Mouse (Mus musculus) NIH3T3 (cell line): Measurements from ENCODE around the gene Rpl41.
"Not testable (repeated sequence)": the region's sequence is repeated elsewhere in the genome, so short reads cannot be mapped to it uniquely, and the experiment has no call there.

Experiments used
- DNase-seq: peaks from one replicate; pipeline ENCODE4 v3.0.0-alpha.2; 2012; ENCODE audit warnings: low read depth

Gene Rpl41

DNA sequence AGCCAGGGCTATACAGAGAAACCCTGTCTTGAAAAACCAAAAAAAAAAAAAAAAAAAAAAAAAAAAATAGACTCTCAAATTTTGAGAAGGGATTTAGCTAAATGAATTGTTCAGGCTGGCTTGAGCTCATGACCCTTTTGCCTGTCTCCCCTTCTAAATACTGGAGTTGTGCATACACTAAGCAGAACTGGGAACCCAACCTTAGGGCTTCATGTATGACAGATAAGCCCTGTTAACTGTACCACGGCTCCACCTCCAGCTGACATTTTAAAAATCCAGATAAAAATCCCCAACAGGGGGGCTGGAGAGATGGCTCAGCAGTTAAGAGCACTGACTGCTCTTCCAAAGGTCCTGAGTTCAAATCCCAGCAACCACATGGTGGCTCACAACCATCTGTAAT lies 6.5 kb upstream of the Rpl41 start:
- not testable (repeated sequence) for DNase-seq

DNA sequence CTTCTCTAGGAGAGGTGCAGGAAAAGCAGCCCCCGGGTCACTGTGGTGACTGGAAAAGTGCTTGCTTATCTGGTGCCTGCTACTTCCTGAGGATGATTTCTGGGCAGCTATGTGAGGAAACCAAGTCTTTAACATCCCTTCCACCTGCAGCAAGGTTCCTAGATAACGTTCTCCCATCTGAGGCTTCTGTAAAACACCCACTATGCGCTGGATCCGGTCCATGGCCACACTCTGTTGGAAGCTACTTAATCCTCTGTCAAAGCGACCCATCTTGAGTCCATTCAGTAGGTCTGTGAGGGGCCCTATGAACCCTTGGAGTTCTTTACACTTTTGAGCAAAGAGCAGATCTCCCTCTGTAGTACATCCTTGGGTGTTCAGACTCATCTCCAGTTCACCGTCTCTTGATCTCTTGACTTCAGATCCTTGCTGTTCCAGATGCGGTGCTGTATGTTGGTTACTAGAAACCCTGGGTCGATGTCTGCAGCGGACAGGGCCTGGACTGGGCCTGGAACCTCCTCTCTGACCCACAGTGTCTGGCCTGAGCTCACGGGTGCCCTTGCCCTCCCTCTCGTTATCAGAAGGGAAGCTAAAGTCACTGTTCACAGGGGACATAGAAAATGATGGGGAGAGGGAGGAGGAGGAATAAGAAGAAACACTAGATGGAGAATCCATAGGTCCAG lies 1.2 kb upstream of the Rpl41 start:
- DNase-seq: not testable (repeated sequence)

GRCm38 (mm10) chr10:128549682-128550057 lies 565 bp upstream of the Rpl41 start:
- peak; percentile 36 for DNase-seq

GRCm38 (mm10) chr10:128548051-128548791 lies 884 bp downstream of the Rpl41 start:
- not testable (repeated sequence) for DNase-seq

- DNase-seq: peak; percentile 98
These were observed 1.6 kb downstream of the Rpl41 start, which contains the start of gene Zc3h10 for GRCm38 (mm10) chr10:128547361-128548032. Gene Zc3h10, minus strand, starts transcription at chr10:128547774.

- DNase-seq: no peak
These were observed 2.3 kb downstream of the Rpl41 start for GRCm38 (mm10) chr10:128546787-128547186.

DNA sequence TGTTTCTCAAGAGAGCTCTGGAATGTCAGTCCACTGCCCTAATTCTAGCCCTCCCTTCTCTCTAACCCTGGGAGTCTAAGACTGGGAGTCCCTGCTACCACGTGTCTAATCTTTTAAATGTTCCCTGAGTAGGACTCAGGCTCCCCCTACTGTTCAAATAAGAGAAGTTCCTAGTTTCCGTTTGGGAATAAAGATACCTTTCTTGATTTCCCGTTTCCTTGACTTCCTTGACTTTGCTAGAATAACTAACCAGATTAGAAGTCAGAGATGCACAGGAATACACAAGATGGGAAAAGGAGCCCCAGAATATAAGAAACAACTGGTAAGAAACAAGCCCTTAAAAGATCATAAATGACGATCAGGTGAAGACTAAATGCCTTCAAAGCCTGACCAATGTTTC lies 2.7 kb downstream of the Rpl41 start:
- peak; percentile 85 for DNase-seq

- DNase-seq: peak; percentile 24
These were observed 3.6 kb downstream of the Rpl41 start for GRCm38 (mm10) chr10:128545570-128545898.

GRCm38 (mm10) chr10:128544674-128545569 lies 4.2 kb downstream of the Rpl41 start:
- no peak for DNase-seq

GRCm38 (mm10) chr10:128544151-128544657 lies 4.9 kb downstream of the Rpl41 start:
- DNase-seq: no peak

GRCm38 (mm10) chr10:128543100-128543499 lies 6.0 kb downstream of the Rpl41 start:
- no peak for DNase-seq

DNA sequence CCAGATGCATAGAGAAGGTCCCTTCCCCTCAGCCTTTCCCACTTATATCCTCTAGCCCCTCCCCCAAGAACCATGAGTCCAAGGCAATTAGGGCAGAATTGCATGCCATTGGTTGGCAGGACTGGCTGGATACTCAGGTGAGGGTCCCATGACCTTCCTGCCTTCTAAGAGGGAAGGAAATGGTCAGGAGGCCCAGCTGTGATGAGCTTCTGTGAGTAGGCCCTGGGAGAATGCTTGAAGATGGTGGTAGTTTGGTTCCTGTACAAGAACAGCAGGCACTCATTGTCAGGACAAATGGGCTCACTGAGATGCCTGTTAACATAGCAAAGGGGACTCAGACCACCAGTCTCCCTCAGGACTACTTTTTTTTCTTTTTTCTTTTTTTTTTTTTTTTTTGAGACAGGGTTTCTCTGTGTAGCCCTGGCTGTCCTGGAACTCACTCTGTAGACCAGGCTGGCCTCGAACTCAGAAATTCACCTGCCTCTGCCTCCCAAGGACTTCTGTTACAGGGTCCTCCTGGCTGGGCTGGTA lies 10.7 kb downstream of the Rpl41 start:
- DNase-seq: no peak

DNA sequence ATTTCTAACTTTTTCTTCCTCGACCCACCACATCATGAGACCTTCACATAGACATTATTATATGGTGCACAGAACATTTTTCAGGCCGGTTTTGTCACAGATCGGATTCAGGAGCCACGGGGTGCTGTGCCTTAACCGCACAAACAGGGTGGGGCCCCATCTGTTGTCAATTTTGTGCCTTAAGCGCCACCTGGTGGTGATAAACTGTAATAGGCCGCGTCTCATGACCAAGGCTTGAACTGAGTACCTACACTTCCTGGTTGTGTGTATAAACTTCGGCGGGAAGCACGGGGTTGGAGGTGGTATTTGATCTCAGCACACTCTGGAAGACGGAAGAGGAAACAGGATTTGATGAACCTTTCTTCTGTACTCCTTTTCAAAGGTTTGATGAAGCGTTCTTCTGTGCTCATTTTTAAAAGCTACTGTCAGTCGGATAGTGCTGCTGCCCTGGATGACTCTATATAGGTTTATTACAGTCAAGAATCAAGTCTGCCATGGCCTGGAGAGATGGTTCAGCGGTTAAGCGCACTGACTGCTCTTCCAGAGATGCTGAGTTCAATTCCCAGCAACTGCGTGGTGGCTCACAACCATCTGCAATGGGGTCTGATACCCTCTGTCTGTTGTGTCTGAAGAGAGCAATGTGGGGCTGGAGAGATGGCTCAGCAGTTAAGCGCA lies 12.7 kb downstream of the Rpl41 start:
- peak; percentile 98 for DNase-seq

- no peak for DNase-seq
These were observed 13.4 kb downstream of the Rpl41 start for GRCm38 (mm10) chr10:128535624-128536265.

- no peak for DNase-seq
These were observed 13.9 kb downstream of the Rpl41 start for GRCm38 (mm10) chr10:128535206-128535605.

DNA sequence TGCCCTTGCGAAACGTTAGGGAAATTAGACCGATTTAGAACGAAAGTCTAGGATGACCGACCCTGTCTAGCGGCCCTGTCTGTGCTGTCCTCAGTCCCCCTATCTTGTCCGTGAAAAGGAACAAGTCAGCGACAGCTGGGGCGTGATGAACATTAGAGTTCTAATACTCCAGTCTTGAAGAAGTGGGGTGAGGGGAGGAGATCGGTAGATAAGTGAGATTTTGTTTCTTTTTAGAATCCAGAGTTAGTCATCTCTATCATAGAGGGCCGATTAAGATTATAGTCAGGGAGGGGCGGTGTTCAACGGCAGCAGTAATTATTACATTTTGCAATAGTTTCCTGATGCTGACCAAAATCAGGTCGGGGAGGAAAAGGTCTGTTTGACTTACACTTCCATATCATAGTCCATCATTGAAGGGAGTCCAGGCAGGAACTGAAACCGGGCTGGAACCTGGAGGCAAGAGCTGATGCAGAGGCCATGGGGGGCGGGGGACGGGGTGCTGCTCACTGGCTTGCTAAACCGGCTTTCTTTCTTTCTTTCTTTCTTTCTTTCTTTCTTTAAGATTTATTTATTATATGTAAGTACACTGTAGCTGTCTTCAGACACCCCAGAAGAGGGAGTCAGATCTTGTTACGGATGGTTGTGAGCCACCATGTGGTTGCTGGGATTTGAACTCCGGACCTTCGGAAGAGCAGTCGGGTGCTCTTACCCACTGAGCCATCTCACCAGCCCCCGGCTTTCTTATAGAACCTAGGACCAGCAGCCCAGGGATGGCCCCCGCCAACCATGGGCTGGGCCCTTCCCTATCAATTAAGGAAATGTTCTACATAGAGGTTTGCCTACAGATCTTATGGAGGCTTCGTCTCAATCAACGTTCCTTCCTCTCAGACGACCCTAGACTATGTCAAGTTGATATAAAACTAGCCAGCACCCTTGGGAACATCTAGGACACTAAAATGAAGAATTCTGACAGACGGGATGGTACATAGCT lies 22.4 kb downstream of the Rpl41 start:
- DNase-seq: peak; percentile 40

DNA sequence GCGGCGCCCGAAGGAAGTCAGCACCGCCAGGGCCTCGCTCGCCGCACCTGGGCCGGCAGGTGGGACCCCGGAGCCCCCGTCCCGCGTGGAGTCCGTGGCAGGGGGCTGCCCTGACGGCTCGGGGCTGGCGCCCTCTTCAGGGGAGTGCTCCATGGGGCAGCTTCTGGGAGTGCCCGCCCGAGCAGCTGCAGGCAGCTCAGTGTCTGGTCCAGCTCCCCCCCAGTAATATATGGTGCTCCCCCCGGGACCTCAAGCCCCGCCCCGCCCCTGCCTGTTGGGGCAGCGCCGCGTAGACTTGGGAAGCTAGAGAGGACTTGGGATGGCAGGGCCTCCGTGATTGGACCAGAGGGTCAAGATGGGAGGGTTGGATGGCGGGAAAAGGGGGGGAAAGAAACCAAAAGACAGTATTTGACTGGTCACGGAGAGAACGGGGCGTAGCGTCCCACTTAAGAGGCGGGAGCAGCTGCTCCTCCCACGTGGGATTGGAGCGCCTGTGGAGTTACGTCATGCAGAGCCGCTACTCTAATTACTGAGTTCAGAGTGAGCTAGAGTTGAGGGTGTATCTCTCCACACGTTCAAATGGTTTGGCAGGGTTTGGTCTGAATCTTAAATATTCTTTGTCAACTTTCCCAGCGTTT lies 23.3 kb downstream of the Rpl41 start, which contains the start of gene Esyt1:
Gene Esyt1, minus strand, starts transcription at position 201 of the 638 bp plus-strand sequence.
- peak; percentile 99 for DNase-seq
